In the genomic region with DNA sequence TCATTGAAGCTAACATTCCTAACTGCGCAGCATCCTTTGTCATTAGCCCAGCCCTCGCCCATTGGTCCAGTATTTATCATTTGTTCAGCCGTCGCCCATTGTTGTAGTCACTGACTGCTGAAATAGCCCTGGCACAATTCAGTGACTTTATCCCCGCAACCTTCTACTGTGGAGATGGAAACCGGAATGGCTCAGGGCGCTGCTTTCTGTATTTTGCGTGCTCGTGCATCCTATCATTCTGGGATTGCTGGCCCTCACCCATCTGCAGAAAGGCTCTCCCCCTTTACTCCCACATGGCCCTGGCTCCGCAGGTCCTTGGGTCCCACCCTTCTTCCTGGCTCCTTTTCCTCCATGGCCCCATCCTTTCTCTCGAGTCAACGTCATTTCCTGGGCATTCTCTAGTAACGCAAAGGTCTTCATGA, we compare ENCODE assay signal across 9 mouse cellular contexts. TPM values are rescaled to one million over a fixed set of nuclear protein-coding genes. Genes with fewer than 3 reads are reported as not detected.
DNase-seq lines count a peak whose midpoint lies in the region; ATAC-seq and TF ChIP-seq lines count a peak whose summit lies in the region.
"Had no signal": no experiment of that assay in that cellular context is flagged by ENCODE, and none has a peak within 500 bp of the region (broad histone marks: within the 10 kb centered on the region; RNA-seq: fewer than 3 reads in every experiment).

No protein-coding gene starts in this region.

- H3K9ac ChIP-seq in heart, embryonic 14.5 days (ENCODE audit: low read length) = no peak overlapping the region
- H3K9ac ChIP-seq in MEL (ENCODE audit: control insufficient read depth, low read depth, low read length, poor library complexity, severe bottlenecking) = peak overlapping the region; percentile 39
- H3K9ac ChIP-seq in hindbrain, embryonic 15.5 days = peak overlapping the region; percentile 82

- TF ChIP-seq RAD21 in MEL (IDR thresholded peaks at IDR 0.05; ENCODE audit: low read depth, low read length) = no peak

- H3K36me3 ChIP-seq in heart, embryonic 14.5 days (ENCODE audit: control insufficient read depth, insufficient read depth, low read length) = no peaks in the 10 kb centered on the region
- peaks cover 0 to 4% of the 10 kb centered on the region in 2 experiments; a peak in 2 of 4 replicates for H3K36me3 ChIP-seq in MEL (ENCODE audit: control insufficient read depth in 1 of 2, insufficient read depth in 2 of 2, low read length in 2 of 2)
- H3K36me3 ChIP-seq in hindbrain, embryonic 15.5 days = no peaks in the 10 kb centered on the region

- H3K9me3 ChIP-seq in heart, embryonic 14.5 days (ENCODE audit: control insufficient read depth, low read length) = no peaks in the 10 kb centered on the region
- H3K9me3 ChIP-seq in MEL (replicated peaks; ENCODE audit: insufficient read depth, low read length) = no peaks in the 10 kb centered on the region
- H3K9me3 ChIP-seq in hindbrain, embryonic 15.5 days = no peaks in the 10 kb centered on the region

- no peaks in the 10 kb centered on the region for H3K27me3 ChIP-seq in heart, embryonic 14.5 days (ENCODE audit: control insufficient read depth, insufficient read depth, low read length)
- H3K27me3 ChIP-seq in MEL (ENCODE audit: control insufficient read depth in 1 of 2, insufficient read depth in 2 of 2, low read length in 2 of 2) = no peaks in the 10 kb centered on the region; a peak in 1 of 4 replicates
- H3K27me3 ChIP-seq in hindbrain, embryonic 15.5 days = no peaks in the 10 kb centered on the region
- H3K27me3 ChIP-seq: Patski had no signal

- TF ChIP-seq EP300 in MEL (IDR thresholded peaks at IDR 0.05; ENCODE audit: low read depth in 1 of 2, low read length in 2 of 2) = no peak

- H3K27ac ChIP-seq in heart, embryonic 14.5 days (replicated peaks in 1 of 2; ENCODE audit: control insufficient read depth in 1 of 2, insufficient read depth in 1 of 2, low read depth in 2 of 2, low read length in 2 of 2) = no peak overlapping the region
- no peak overlapping the region for H3K27ac ChIP-seq in MEL (ENCODE audit: control insufficient read depth, low read depth, low read length)
- peak overlapping the region; percentile 7; the same call in 1 of the 2 replicates for H3K27ac ChIP-seq in cortical plate, adult 2 months (ENCODE audit: insufficient read depth, low read length)
- peak overlapping the region; percentile 95 for H3K27ac ChIP-seq in hindbrain, embryonic 15.5 days (replicated peaks)

- 17% methylated on average over 13 of the region's 13 CpGs for WGBS in heart, embryonic 14.5 days
- WGBS in hindbrain, embryonic 15.5 days = 7% methylated on average over 13 of the region's 13 CpGs

- ATAC-seq in heart, embryonic 14.5 days (ENCODE audit: insufficient number of reproducible peaks, insufficient read depth, low FRiP score, low read depth) = no peak
- peak; percentile 74 for ATAC-seq in hindbrain, embryonic 15.5 days (ENCODE audit: low FRiP score, low read depth)

- no peak for TF ChIP-seq POLR2A in MEL (IDR thresholded peaks at IDR 0.05; ENCODE audit: control insufficient read depth in 1 of 2, insufficient read depth in 1 of 2, low read depth in 1 of 2, low read length in 2 of 2, poor library complexity in 1 of 2)
- peak; percentile 58; the same call in 1 of the 2 replicates for TF ChIP-seq POLR2A in cortical plate, adult 2 months (IDR thresholded peaks at IDR 0.05; ENCODE audit: extremely low read depth, insufficient read depth, low read length)

- peaks cover 13 to 16% of the 10 kb centered on the region in 2 experiments for H3K4me1 ChIP-seq in heart, embryonic 14.5 days (ENCODE audit: control insufficient read depth in 2 of 2, insufficient read depth in 2 of 2, low read length in 2 of 2)
- H3K4me1 ChIP-seq in MEL (ENCODE audit: control insufficient read depth in 1 of 2, insufficient read depth in 2 of 2, low read length in 2 of 2) = peaks cover 0 to 6% of the 10 kb centered on the region in 2 experiments; a peak in 2 of 4 replicates
- H3K4me1 ChIP-seq in cortical plate, adult 2 months (ENCODE audit: control insufficient read depth, insufficient read depth, low read length) = 0 out of 2 replicates have a peak, but pooled peaks cover 1% of the 10 kb centered on the region
- peaks cover 31% of the 10 kb centered on the region for H3K4me1 ChIP-seq in hindbrain, embryonic 15.5 days (replicated peaks)

- H3K4me3 ChIP-seq in heart, embryonic 14.5 days (ENCODE audit: control insufficient read depth in 1 of 2, insufficient read depth in 1 of 2, low read depth in 1 of 2, low read length in 2 of 2) = peak overlapping the region; percentile 48 to 54; a peak in 3 of 4 replicates
- peak overlapping the region; percentile 10 to 42; a peak in 3 of 4 replicates for H3K4me3 ChIP-seq in MEL (ENCODE audit: control insufficient read depth in 1 of 2, insufficient read depth in 1 of 2, low read depth in 2 of 2, low read length in 2 of 2)
- H3K4me3 ChIP-seq in cortical plate, adult 2 months (ENCODE audit: insufficient read depth, low read length) = peak overlapping the region; percentile 28
- H3K4me3 ChIP-seq in hindbrain, embryonic 15.5 days = peak overlapping the region; percentile 77

- peak overlapping the region; percentile 93 for H3K4me2 ChIP-seq in heart, embryonic 14.5 days (ENCODE audit: low read length)
- peak overlapping the region; percentile 75 for H3K4me2 ChIP-seq in hindbrain, embryonic 15.5 days

- DNase-seq in heart, adult 8-10 months (ENCODE audit: low spot score) = no peak
- no peak for DNase-seq in MEL (ENCODE audit: low read depth, low spot score)
- DNase-seq in lung, postnatal 36 days = peak; percentile 17
- DNase-seq in gastrocnemius, postnatal 4 days (ENCODE audit: low spot score in 2 of 2) = no peak
- no peak for DNase-seq in ovary, postnatal 10 days (ENCODE audit: low spot score)

- no peak for TF ChIP-seq CTCF in MEL (IDR thresholded peaks at IDR 0.05 in 2 of 3, conservative IDR thresholded peaks at IDR 0.05 in 1 of 3; ENCODE audit: control insufficient read depth in 1 of 3, insufficient read depth in 1 of 3, low read depth in 2 of 3, low read length in 3 of 3, poor library complexity in 1 of 3, severe bottlenecking in 1 of 3)
- TF ChIP-seq CTCF in cortical plate, adult 2 months (IDR thresholded peaks at IDR 0.05; ENCODE audit: extremely low read depth, insufficient read depth, low read length) = no peak

- no peaks in the 10 kb centered on the region for H3K79me2 ChIP-seq in MEL (ENCODE audit: control insufficient read depth, insufficient read depth, low read length, poor library complexity)

TF ChIP-seq in MEL, 35 proteins besides CTCF, POLR2A, EP300 and RAD21 (continues in another document):
- TF ChIP-seq MXI1 (IDR thresholded peaks at IDR 0.05; ENCODE audit: low read depth, low read length) (no peak), TBP (IDR thresholded peaks at IDR 0.05; ENCODE audit: low read depth, low read length) (no peak)

RNA-seq across cellular contexts. Expression of a gene that starts 0.6 kb away (rescaled TPM):
- 4.4 and 5.1 TPM in 2 replicates for polyA plus RNA-seq in heart, embryonic 14.5 days (2014; fragmentation: Nextera tagmentation; extraction: Ambion mirVana)
- total RNA-seq in heart, adult 8-10 months (2022) = 1 to 10 TPM in 1 of 4 experiments, under 1 TPM in 2, not detected in 1; 0.41 to 1.2 (median 0.87) TPM
- 0.62 and 0.69 TPM in 2 replicates for total RNA-seq in MEL (2012; rRNA removed)
- polyA plus RNA-seq in MEL (2012; ENCODE audit: insufficient read depth in 1 of 2, insufficient read length in 2 of 2, low read depth in 1 of 2, low replicate concordance in 2 of 2, missing spikeins in 1 of 2) = 1 to 10 TPM in 1 of 2 experiments, not detected in 1; 6.2 TPM
- 27.2 and 28.8 TPM in 2 replicates for polyA plus RNA-seq in cortical plate, adult 2 months (2012; rRNA removed)
- 79.4 and 83.9 TPM in 2 replicates for polyA plus RNA-seq in hindbrain, embryonic 15.5 days (2015; fragmentation: Nextera tagmentation; extraction: Ambion mirVana)
- 1 to 10 TPM; 5.6 to 6.0 TPM for total RNA-seq in gastrocnemius, postnatal 4 days (2021)

RNA-seq across cellular contexts. Expression of a gene that starts 3.8 kb away (rescaled TPM):
- polyA plus RNA-seq in heart, embryonic 14.5 days (2014; fragmentation: Nextera tagmentation; extraction: Ambion mirVana) = 300 and 318 TPM in 2 replicates
- total RNA-seq in heart, adult 8-10 months (2022) = 100 to 1,000 TPM; 151 to 179 (median 164) TPM
- 56.2 and 68.9 TPM in 2 replicates for total RNA-seq in MEL (2012; rRNA removed)
- 100 to 1,000 TPM; 505 to 988 TPM for polyA plus RNA-seq in MEL (2012; ENCODE audit: insufficient read depth in 1 of 2, insufficient read length in 2 of 2, low read depth in 1 of 2, low replicate concordance in 2 of 2, missing spikeins in 1 of 2)
- polyA plus RNA-seq in cortical plate, adult 2 months (2012; rRNA removed) = 640 and 696 TPM in 2 replicates
- 480 and 502 TPM in 2 replicates for polyA plus RNA-seq in hindbrain, embryonic 15.5 days (2015; fragmentation: Nextera tagmentation; extraction: Ambion mirVana)
- 100 to 1,000 TPM; 293 to 304 TPM for total RNA-seq in gastrocnemius, postnatal 4 days (2021)

RNA-seq across cellular contexts. Expression of a gene that starts 15.1 kb away (rescaled TPM):
- polyA plus RNA-seq in heart, embryonic 14.5 days (2014; fragmentation: Nextera tagmentation; extraction: Ambion mirVana) = 42.4 TPM in 2 replicates
- total RNA-seq in heart, adult 8-10 months (2022) = 10 to 100 TPM; 40.8 to 42.0 (median 40.9) TPM
- 14.8 and 15.3 TPM in 2 replicates for total RNA-seq in MEL (2012; rRNA removed)
- polyA plus RNA-seq in MEL (2012; ENCODE audit: insufficient read depth in 1 of 2, insufficient read length in 2 of 2, low read depth in 1 of 2, low replicate concordance in 2 of 2, missing spikeins in 1 of 2) = 10 to 100 TPM in 1 of 2 experiments, not detected in 1; 29.7 TPM
- 257 and 259 TPM in 2 replicates for polyA plus RNA-seq in cortical plate, adult 2 months (2012; rRNA removed)
- 204 and 209 TPM in 2 replicates for polyA plus RNA-seq in hindbrain, embryonic 15.5 days (2015; fragmentation: Nextera tagmentation; extraction: Ambion mirVana)
- total RNA-seq in gastrocnemius, postnatal 4 days (2021) = 10 to 100 TPM; 44.5 to 49.2 TPM

RNA-seq across cellular contexts. Expression of a gene that starts 40.9 kb away (rescaled TPM):
- not detected in 2 replicates for polyA plus RNA-seq in heart, embryonic 14.5 days (2014; fragmentation: Nextera tagmentation; extraction: Ambion mirVana)
- under 1 TPM in 1 of 4 experiments, not detected in 3; 0.26 TPM for total RNA-seq in heart, adult 8-10 months (2022)
- total RNA-seq in MEL (2012; rRNA removed) = 0.10 TPM in 1 of 2 replicates, not detected in the other
- under 1 TPM in 1 of 2 experiments, not detected in 1; 0.11 TPM for polyA plus RNA-seq in MEL (2012; ENCODE audit: insufficient read depth in 1 of 2, insufficient read length in 2 of 2, low read depth in 1 of 2, low replicate concordance in 2 of 2, missing spikeins in 1 of 2)
- 0.85 and 0.96 TPM in 2 replicates for polyA plus RNA-seq in cortical plate, adult 2 months (2012; rRNA removed)
- 1.5 TPM in 2 replicates for polyA plus RNA-seq in hindbrain, embryonic 15.5 days (2015; fragmentation: Nextera tagmentation; extraction: Ambion mirVana)
- total RNA-seq in gastrocnemius, postnatal 4 days (2021) = under 1 TPM; 0.13 to 0.20 TPM
- polyA plus RNA-seq: Patski had no signal

RNA-seq across cellular contexts. Expression of a gene that starts 42.4 kb away (rescaled TPM):
- polyA plus RNA-seq in heart, embryonic 14.5 days (2014; fragmentation: Nextera tagmentation; extraction: Ambion mirVana) = 950 and 1,075 TPM in 2 replicates
- total RNA-seq in heart, adult 8-10 months (2022) = 100 to 1,000 TPM; 321 to 411 (median 362) TPM
- total RNA-seq in MEL (2012; rRNA removed) = 453 and 486 TPM in 2 replicates
- polyA plus RNA-seq in MEL (2012; ENCODE audit: insufficient read depth in 1 of 2, insufficient read length in 2 of 2, low read depth in 1 of 2, low replicate concordance in 2 of 2, missing spikeins in 1 of 2) = 100 to 1,000 TPM in 1 of 2 experiments, not detected in 1; 609 TPM
- polyA plus RNA-seq in cortical plate, adult 2 months (2012; rRNA removed) = 547 and 628 TPM in 2 replicates
- polyA plus RNA-seq in hindbrain, embryonic 15.5 days (2015; fragmentation: Nextera tagmentation; extraction: Ambion mirVana) = 1,257 and 1,293 TPM in 2 replicates
- total RNA-seq in gastrocnemius, postnatal 4 days (2021) = 100 to 1,000 TPM; 428 to 459 TPM

Comparison
In these comparisons a context has a peak if more than half of its experiments do, and no peak if none do; other contexts are left out.
1. H3K27ac ChIP-seq: peak in cortical plate, adult 2 months (single experiment) and hindbrain, embryonic 15.5 days (single experiment); none in heart, embryonic 14.5 days (0 of 2) and MEL (single experiment).
2. H3K4me3 ChIP-seq: peak in every context shown above with its lines; median percentile 77 in hindbrain, embryonic 15.5 days; 51 in heart, embryonic 14.5 days; 28 in cortical plate, adult 2 months; 26 in MEL.